Comparison of ENCODE assay signal across 8 mouse cellular contexts in genomic region chr6:48048426-48049272, GRCm38 (mm10). TPM values are rescaled to one million over a fixed set of nuclear protein-coding genes. Genes with fewer than 3 reads are reported as not detected.
DNase-seq lines count a peak whose midpoint lies in the region.

TSS of gene Zfp777 (minus strand) at chr6:48048911.

- intact Hi-C loops in left cerebral cortex, postnatal 14 days (cut with DNase I), result loop anchor here (5.0 kb wide), 1 partner anchor 39 kb away; the partner anchor contains the start of gene Zfp746

- peak; percentile 88 to 94 for DNase-seq in adrenal gland, adult (ENCODE audit: inconsistent age in 2 of 2, low spot score in 1 of 2)
- peak; percentile 81 for DNase-seq in embryo, embryonic 10 days (ENCODE audit: low spot score)
- DNase-seq in gastrocnemius, postnatal 10 days, result peak; percentile 82
- peak; percentile 88 for DNase-seq in induced T-regulatory cell, adult 2 months (ENCODE audit: low read depth)
- DNase-seq in left cerebral cortex, postnatal 14 days (ENCODE audit: low spot score in 2 of 2), result peak; percentile 77 to 82
- peak; percentile 82 for DNase-seq in mesoderm, embryonic 11.5 days (ENCODE audit: low read depth, low spot score)
- DNase-seq in right cerebral cortex, postnatal 36 days (ENCODE audit: low spot score in 2 of 2), result peak; percentile 66 to 69
- DNase-seq in yolk sac, embryonic 10.5 days (ENCODE audit: low spot score), result peak; percentile 80

RNA-seq across cellular contexts. Expression of gene Zfp777, which starts in this region (rescaled TPM):
- 10 to 100 TPM; 22.3 to 23.0 TPM for total RNA-seq in gastrocnemius, postnatal 10 days (2021)
- total RNA-seq in left cerebral cortex, postnatal 14 days (2021), result 10 to 100 TPM; 30.8 to 41.9 TPM

Comparison
In these comparisons a context has a peak if more than half of its experiments do, and no peak if none do; other contexts are left out.
1. Peak in every context shown above with its lines: DNase-seq.